Mouse (Mus musculus): ENCODE results near the gene Irf2bp2. TPM values are rescaled to one million over a fixed set of nuclear protein-coding genes. Genes with fewer than 3 reads are reported as not detected.

Irf2bp2 gene
- polyA plus RNA-seq, 1 experiment from 2014 or later: 8.8 TPM

GRCm38 (mm10) chr8:126586101-126586500 lies 7.7 kb downstream of the Irf2bp2 start:
- no peaks in the 10 kb centered on the region for H3K9me3 ChIP-seq (ENCODE audit: control insufficient read depth, low read length)
- no peak overlapping the region for H3K27ac ChIP-seq (ENCODE audit: low read depth, low read length)
- no peak overlapping the region for H3K9ac ChIP-seq (replicated peaks; ENCODE audit: low read depth, low read length)
- ATAC-seq (ENCODE audit: low read depth): no peak
- H3K4me1 ChIP-seq (ENCODE audit: control insufficient read depth, insufficient read depth, low read length): peaks cover 61% of the 10 kb centered on the region
- H3K4me2 ChIP-seq (ENCODE audit: low read depth, low read length): peak overlapping the region; percentile 16; the same call in 1 of the 2 replicates
- H3K4me3 ChIP-seq (ENCODE audit: low read depth, low read length): no peak overlapping the region
- H3K36me3 ChIP-seq (ENCODE audit: control insufficient read depth, insufficient read depth, low read length): peaks cover 6% of the 10 kb centered on the region; the same call in 1 of the 2 replicates
- no peaks in the 10 kb centered on the region for H3K27me3 ChIP-seq (ENCODE audit: control insufficient read depth, insufficient read depth, low read length)
- 81% methylated on average over 2 of the region's 2 CpGs for WGBS

- Histone ChIP-seq H3K27ac (ENCODE audit: low read depth, low read length) (no peak overlapping the region), H3K4me2 (ENCODE audit: low read depth, low read length) (peak overlapping the region; percentile 16; the same call in 1 of the 2 replicates), H3K27me3 (ENCODE audit: control insufficient read depth, insufficient read depth, low read length) (no peaks in the 10 kb centered on the region), H3K9me3 (ENCODE audit: control insufficient read depth, low read length) (no peaks in the 10 kb centered on the region), H3K4me3 (ENCODE audit: low read depth, low read length) (no peak overlapping the region), H3K4me1 (ENCODE audit: control insufficient read depth, insufficient read depth, low read length) (peaks cover 60% of the 10 kb centered on the region), H3K9ac (replicated peaks; ENCODE audit: low read depth, low read length) (no peak overlapping the region), H3K36me3 (ENCODE audit: control insufficient read depth, insufficient read depth, low read length) (peaks cover 5% of the 10 kb centered on the region; the same call in 1 of the 2 replicates)
- WGBS: 42% methylated on average over 9 of the region's 9 CpGs
- no peak for ATAC-seq (ENCODE audit: low read depth)
Observed at GRCm38 (mm10) chr8:126585561-126586031, 8.2 kb downstream of the Irf2bp2 start.

- H3K9ac ChIP-seq (replicated peaks; ENCODE audit: low read depth, low read length): no peak overlapping the region
- peak overlapping the region; percentile 82 for H3K4me2 ChIP-seq (ENCODE audit: low read depth, low read length)
- H3K4me3 ChIP-seq (ENCODE audit: low read depth, low read length): peak overlapping the region; percentile 46
- no peaks in the 10 kb centered on the region for H3K9me3 ChIP-seq (ENCODE audit: control insufficient read depth, low read length)
- peak; percentile 45; the same call in 1 of the 2 replicates for ATAC-seq (ENCODE audit: low read depth)
- peak overlapping the region; percentile 64 for H3K27ac ChIP-seq (ENCODE audit: low read depth, low read length)
- no peaks in the 10 kb centered on the region for H3K27me3 ChIP-seq (ENCODE audit: control insufficient read depth, insufficient read depth, low read length)
- H3K4me1 ChIP-seq (ENCODE audit: control insufficient read depth, insufficient read depth, low read length): peaks cover 56% of the 10 kb centered on the region
- WGBS: 5% methylated on average over 5 of the region's 5 CpGs
- peaks cover 5% of the 10 kb centered on the region; the same call in 1 of the 2 replicates for H3K36me3 ChIP-seq (ENCODE audit: control insufficient read depth, insufficient read depth, low read length)
Observed at GRCm38 (mm10) chr8:126584844-126585231, 8.9 kb downstream of the Irf2bp2 start.

GRCm38 (mm10) chr8:126583971-126584843 lies 9.6 kb downstream of the Irf2bp2 start:
- under 1% methylated on average over 65 of the region's 68 CpGs for WGBS
- H3K4me1 ChIP-seq (ENCODE audit: control insufficient read depth, insufficient read depth, low read length): peaks cover 51% of the 10 kb centered on the region

GRCm38 (mm10) chr8:126583534-126583933 lies 10.3 kb downstream of the Irf2bp2 start:
- Histone ChIP-seq H3K27ac (ENCODE audit: low read depth, low read length) (peak overlapping the region; percentile 64; the same call in 1 of the 2 replicates), H3K4me3 (ENCODE audit: low read depth, low read length) (peak overlapping the region; percentile 46), H3K9me3 (ENCODE audit: control insufficient read depth, low read length) (no peaks in the 10 kb centered on the region), H3K9ac (replicated peaks; ENCODE audit: low read depth, low read length) (peak overlapping the region; percentile 39; the same call in 1 of the 2 replicates), H3K27me3 (ENCODE audit: control insufficient read depth, insufficient read depth, low read length) (no peaks in the 10 kb centered on the region), H3K4me1 (ENCODE audit: control insufficient read depth, insufficient read depth, low read length) (peaks cover 45% of the 10 kb centered on the region), H3K4me2 (ENCODE audit: low read depth, low read length) (peak overlapping the region; percentile 82), H3K36me3 (ENCODE audit: control insufficient read depth, insufficient read depth, low read length) (peaks cover 5% of the 10 kb centered on the region; the same call in 1 of the 2 replicates)
- WGBS: 6% methylated on average over 13 of the region's 13 CpGs
- no peak for ATAC-seq (ENCODE audit: low read depth)

More at GRCm38 (mm10) chr8:126583971-126584843, 9.6 kb downstream of the Irf2bp2 start:
- peak; percentile 79 for ATAC-seq (ENCODE audit: low read depth)
- H3K9me3 ChIP-seq (ENCODE audit: control insufficient read depth, low read length): no peaks in the 10 kb centered on the region
- peaks cover 5% of the 10 kb centered on the region; the same call in 1 of the 2 replicates for H3K36me3 ChIP-seq (ENCODE audit: control insufficient read depth, insufficient read depth, low read length)
- H3K27me3 ChIP-seq (ENCODE audit: control insufficient read depth, insufficient read depth, low read length): no peaks in the 10 kb centered on the region
- peak overlapping the region; percentile 39 for H3K9ac ChIP-seq (replicated peaks; ENCODE audit: low read depth, low read length)
- peak overlapping the region; percentile 64 for H3K27ac ChIP-seq (ENCODE audit: low read depth, low read length)
- peak overlapping the region; percentile 46 for H3K4me3 ChIP-seq (ENCODE audit: low read depth, low read length)
- H3K4me2 ChIP-seq (ENCODE audit: low read depth, low read length): peak overlapping the region; percentile 82

GRCm38 (mm10) chr8:126583018-126583417 lies 10.8 kb downstream of the Irf2bp2 start:
- Histone ChIP-seq H3K4me2 (ENCODE audit: low read depth, low read length) (no peak overlapping the region), H3K4me3 (ENCODE audit: low read depth, low read length) (no peak overlapping the region), H3K27me3 (ENCODE audit: control insufficient read depth, insufficient read depth, low read length) (no peaks in the 10 kb centered on the region), H3K9me3 (ENCODE audit: control insufficient read depth, low read length) (no peaks in the 10 kb centered on the region), H3K4me1 (ENCODE audit: control insufficient read depth, insufficient read depth, low read length) (peaks cover 41% of the 10 kb centered on the region), H3K36me3 (ENCODE audit: control insufficient read depth, insufficient read depth, low read length) (peaks cover 5% of the 10 kb centered on the region; the same call in 1 of the 2 replicates), H3K27ac (ENCODE audit: low read depth, low read length) (no peak overlapping the region), H3K9ac (replicated peaks; ENCODE audit: low read depth, low read length) (no peak overlapping the region)
- ATAC-seq (ENCODE audit: low read depth): no peak
- 45% methylated on average over 2 of the region's 2 CpGs for WGBS

- 43% methylated on average over 6 of the region's 6 CpGs for whole genome bisulfite sequencing
- Histone ChIP-seq H3K4me1 (ENCODE audit: control insufficient read depth, insufficient read depth, low read length) (peaks cover 36% of the 10 kb centered on the region), H3K36me3 (ENCODE audit: control insufficient read depth, insufficient read depth, low read length) (peaks cover 5% of the 10 kb centered on the region; the same call in 1 of the 2 replicates), H3K9me3 (ENCODE audit: control insufficient read depth, low read length) (no peaks in the 10 kb centered on the region), H3K9ac (replicated peaks; ENCODE audit: low read depth, low read length) (no peak overlapping the region), H3K27ac (ENCODE audit: low read depth, low read length) (no peak overlapping the region), H3K4me2 (ENCODE audit: low read depth, low read length) (no peak overlapping the region), H3K4me3 (ENCODE audit: low read depth, low read length) (no peak overlapping the region), H3K27me3 (ENCODE audit: control insufficient read depth, insufficient read depth, low read length) (no peaks in the 10 kb centered on the region)
- ATAC-seq (ENCODE audit: low read depth): no peak
Observed at GRCm38 (mm10) chr8:126582509-126582908, 11.3 kb downstream of the Irf2bp2 start.

- Histone ChIP-seq H3K27ac (ENCODE audit: low read depth, low read length) (no peak overlapping the region), H3K9ac (replicated peaks; ENCODE audit: low read depth, low read length) (no peak overlapping the region), H3K4me3 (ENCODE audit: low read depth, low read length) (no peak overlapping the region), H3K4me2 (ENCODE audit: low read depth, low read length) (no peak overlapping the region), H3K36me3 (ENCODE audit: control insufficient read depth, insufficient read depth, low read length) (peaks cover 2% of the 10 kb centered on the region; the same call in 1 of the 2 replicates), H3K9me3 (ENCODE audit: control insufficient read depth, low read length) (no peaks in the 10 kb centered on the region), H3K27me3 (ENCODE audit: control insufficient read depth, insufficient read depth, low read length) (no peaks in the 10 kb centered on the region), H3K4me1 (ENCODE audit: control insufficient read depth, insufficient read depth, low read length) (peaks cover 28% of the 10 kb centered on the region)
- no peak for ATAC-seq (ENCODE audit: low read depth)
- WGBS: 97% methylated on average over 6 of the region's 6 CpGs
Observed at GRCm38 (mm10) chr8:126581662-126582061, 12.1 kb downstream of the Irf2bp2 start.

- 98% methylated on average over 4 of the region's 4 CpGs for WGBS
- no peak overlapping the region for H3K4me2 ChIP-seq (ENCODE audit: low read depth, low read length)
- H3K4me3 ChIP-seq (ENCODE audit: low read depth, low read length): no peak overlapping the region
- peaks cover 21% of the 10 kb centered on the region for H3K4me1 ChIP-seq (ENCODE audit: control insufficient read depth, insufficient read depth, low read length)
- no peak overlapping the region for H3K9ac ChIP-seq (replicated peaks; ENCODE audit: low read depth, low read length)
- H3K27ac ChIP-seq (ENCODE audit: low read depth, low read length): no peak overlapping the region
- H3K27me3 ChIP-seq (ENCODE audit: control insufficient read depth, insufficient read depth, low read length): no peaks in the 10 kb centered on the region
- H3K9me3 ChIP-seq (ENCODE audit: control insufficient read depth, low read length): no peaks in the 10 kb centered on the region
- no peak for ATAC-seq (ENCODE audit: low read depth)
- no peaks in the 10 kb centered on the region for H3K36me3 ChIP-seq (ENCODE audit: control insufficient read depth, insufficient read depth, low read length)
Observed at GRCm38 (mm10) chr8:126580826-126581225, 13.0 kb downstream of the Irf2bp2 start.
